27 mouse cellular contexts compared by ENCODE assay signal in genomic region chr3:87924996-87925395, GRCm38 (mm10). TPM values are rescaled to one million over a fixed set of nuclear protein-coding genes. Genes with fewer than 3 reads are reported as not detected.
DNase-seq lines count a peak whose midpoint lies in the region; ATAC-seq lines count a peak whose summit lies in the region.
"Had no signal": no experiment of that assay in that cellular context is flagged by ENCODE, and none has a peak within 500 bp of the region (broad histone marks: within the 10 kb centered on the region; RNA-seq: fewer than 3 reads in every experiment).

No protein-coding gene starts in this region.

- H3K27me3 ChIP-seq in liver, embryonic 13.5 days: no peaks in the 10 kb centered on the region
- H3K27me3 ChIP-seq in liver, embryonic 12.5 days (replicated peaks): no peaks in the 10 kb centered on the region
- no peaks in the 10 kb centered on the region for H3K27me3 ChIP-seq in midbrain, embryonic 11.5 days (ENCODE audit: control insufficient read depth, insufficient read depth, low read length)
- H3K27me3 ChIP-seq: embryonic facial prominence, embryonic 13.5 days; forebrain, embryonic 13.5 days; hindbrain, embryonic 12.5 days; hindbrain, embryonic 15.5 days had no signal

- H3K4me3 ChIP-seq in liver, embryonic 13.5 days (replicated peaks): no peak overlapping the region
- no peak overlapping the region for H3K4me3 ChIP-seq in liver, embryonic 12.5 days
- H3K4me3 ChIP-seq in midbrain, embryonic 11.5 days (ENCODE audit: low read depth, low read length): no peak overlapping the region
- H3K4me3 ChIP-seq: embryonic facial prominence, embryonic 10.5 days; embryonic facial prominence, embryonic 13.5 days; erythroblast, embryonic 14.5 days; forebrain, embryonic 13.5 days; gastrocnemius, adult 2 months; hindbrain, embryonic 12.5 days; hindbrain, embryonic 15.5 days had no signal

- H3K27ac ChIP-seq in liver, embryonic 13.5 days: 0 out of 2 replicates have a peak overlapping the region, but pooled peaks have one; percentile 3
- no peak overlapping the region for H3K27ac ChIP-seq in liver, embryonic 12.5 days
- H3K27ac ChIP-seq in midbrain, embryonic 11.5 days (ENCODE audit: low read depth, low read length): no peak overlapping the region
- H3K27ac ChIP-seq: embryonic facial prominence, embryonic 10.5 days; embryonic facial prominence, embryonic 13.5 days; forebrain, embryonic 13.5 days; gastrocnemius, adult 2 months; hindbrain, embryonic 12.5 days; hindbrain, embryonic 15.5 days had no signal

- peaks cover 24% of the 10 kb centered on the region for H3K4me1 ChIP-seq in liver, embryonic 13.5 days (replicated peaks)
- H3K4me1 ChIP-seq in liver, embryonic 12.5 days: peaks cover 24% of the 10 kb centered on the region
- H3K4me1 ChIP-seq in midbrain, embryonic 11.5 days (ENCODE audit: control insufficient read depth, insufficient read depth, low read length): peaks cover 10% of the 10 kb centered on the region

- H3K36me3 ChIP-seq in liver, embryonic 13.5 days: peaks cover 62% of the 10 kb centered on the region
- peaks cover 63% of the 10 kb centered on the region for H3K36me3 ChIP-seq in liver, embryonic 12.5 days
- peaks cover 14% of the 10 kb centered on the region; the same call in 1 of the 2 replicates for H3K36me3 ChIP-seq in midbrain, embryonic 11.5 days (ENCODE audit: control insufficient read depth, insufficient read depth, low read length)

- no peak overlapping the region for H3K9ac ChIP-seq in liver, embryonic 13.5 days
- no peak overlapping the region for H3K9ac ChIP-seq in liver, embryonic 12.5 days
- H3K9ac ChIP-seq in midbrain, embryonic 11.5 days (ENCODE audit: low read length): no peak overlapping the region
- H3K9ac ChIP-seq: embryonic facial prominence, embryonic 13.5 days; forebrain, embryonic 13.5 days; hindbrain, embryonic 12.5 days; hindbrain, embryonic 15.5 days had no signal

- 80% methylated on average over 7 of the region's 7 CpGs for WGBS in liver, embryonic 13.5 days (ENCODE audit: insufficient replicate concordance)
- WGBS in liver, embryonic 12.5 days (ENCODE audit: insufficient replicate concordance): 88% methylated on average over 7 of the region's 7 CpGs
- WGBS in midbrain, embryonic 11.5 days: 93% methylated on average over 7 of the region's 7 CpGs

- no peak for ATAC-seq in liver, embryonic 13.5 days (ENCODE audit: low read depth)
- no peak for ATAC-seq in liver, embryonic 12.5 days
- no peak for ATAC-seq in midbrain, embryonic 11.5 days (ENCODE audit: low FRiP score)
- ATAC-seq: activated CD4-positive, CD25-positive, alpha-beta regulatory T cell, adult 4 months; forebrain, embryonic 13.5 days; forebrain, embryonic 16.5 days had no signal

- no peak overlapping the region for H3K4me2 ChIP-seq in liver, embryonic 13.5 days
- H3K4me2 ChIP-seq in liver, embryonic 12.5 days: no peak overlapping the region
- H3K4me2 ChIP-seq in midbrain, embryonic 11.5 days: no peak overlapping the region
- H3K4me2 ChIP-seq: embryonic facial prominence, embryonic 13.5 days; forebrain, embryonic 13.5 days; heart, embryonic 11.5 days; hindbrain, embryonic 12.5 days; hindbrain, embryonic 15.5 days had no signal

- H3K9me3 ChIP-seq in liver, embryonic 13.5 days (replicated peaks): no peaks in the 10 kb centered on the region
- H3K9me3 ChIP-seq in liver, embryonic 12.5 days (replicated peaks): no peaks in the 10 kb centered on the region
- H3K9me3 ChIP-seq in midbrain, embryonic 11.5 days (ENCODE audit: control insufficient read depth, low read length): no peaks in the 10 kb centered on the region
- H3K9me3 ChIP-seq: embryonic facial prominence, embryonic 10.5 days; embryonic facial prominence, embryonic 13.5 days; forebrain, embryonic 13.5 days; hindbrain, embryonic 12.5 days; hindbrain, embryonic 15.5 days had no signal

- DNase-seq in adrenal gland, adult (ENCODE audit: inconsistent age in 2 of 2, low spot score in 1 of 2): peak; percentile 49 to 79
- no peak for DNase-seq in adrenal gland, adult 18-20 months (ENCODE audit: low spot score in 2 of 2)
- DNase-seq in liver, embryonic 13.5 days: no peak
- DNase-seq in adrenal gland, postnatal 36 days: peak; percentile 54 to 65
- DNase-seq in lung, postnatal 4 days: no peak
- DNase-seq in midbrain, embryonic 11.5 days (ENCODE audit: low spot score, missing footprints): no peak
- DNase-seq: cerebellum, adult 11-12 months; cerebellum, adult 8-10 months; cerebellum, postnatal 10 days; cerebellum, postnatal 36 days; embryo, embryonic 11 days; gastrocnemius, adult 2 months; gastrocnemius, postnatal 14 days; heart, adult 11 months had no signal

RNA-seq across cellular contexts. Expression of gene Isg20l2, which starts 5.1 kb away (rescaled TPM):
- total RNA-seq in adrenal gland, adult 18-20 months (2021): 10 to 100 TPM; 19.4 to 20.6 TPM
- polyA plus RNA-seq in liver, embryonic 13.5 days (2015; fragmentation: Nextera tagmentation; extraction: Ambion mirVana): 31.1 and 38.3 TPM in 2 replicates
- 51.9 and 52.2 TPM in 2 replicates for polyA plus RNA-seq in liver, embryonic 12.5 days (2016; fragmentation: Nextera tagmentation; extraction: Ambion mirVana)
- total RNA-seq in adrenal gland, postnatal 36 days (2021): 10 to 100 TPM; 20.7 to 22.0 TPM
- 53.9 and 54.8 TPM in 2 replicates for polyA plus RNA-seq in midbrain, embryonic 11.5 days (2014; fragmentation: Nextera tagmentation; extraction: Ambion mirVana)

RNA-seq across cellular contexts. Expression of gene Rrnad1, which starts 5.5 kb away (rescaled TPM):
- total RNA-seq in adrenal gland, adult 18-20 months (2021): 10 to 100 TPM; 14.7 to 21.9 TPM
- 6.1 and 6.6 TPM in 2 replicates for polyA plus RNA-seq in liver, embryonic 13.5 days (2015; fragmentation: Nextera tagmentation; extraction: Ambion mirVana)
- polyA plus RNA-seq in liver, embryonic 12.5 days (2016; fragmentation: Nextera tagmentation; extraction: Ambion mirVana): 11.1 and 11.4 TPM in 2 replicates
- total RNA-seq in adrenal gland, postnatal 36 days (2021): 10 to 100 TPM; 14.3 to 16.1 TPM
- polyA plus RNA-seq in midbrain, embryonic 11.5 days (2014; fragmentation: Nextera tagmentation; extraction: Ambion mirVana): 14.6 and 17.0 TPM in 2 replicates

RNA-seq across cellular contexts. Expression of gene Mrpl24, which starts 5.7 kb away (rescaled TPM):
- total RNA-seq in adrenal gland, adult 18-20 months (2021): 100 to 1,000 TPM; 111 to 121 TPM
- polyA plus RNA-seq in liver, embryonic 13.5 days (2015; fragmentation: Nextera tagmentation; extraction: Ambion mirVana): 48.7 and 56.5 TPM in 2 replicates
- 57.0 and 57.3 TPM in 2 replicates for polyA plus RNA-seq in liver, embryonic 12.5 days (2016; fragmentation: Nextera tagmentation; extraction: Ambion mirVana)
- 100 to 1,000 TPM; 116 to 130 TPM for total RNA-seq in adrenal gland, postnatal 36 days (2021)
- polyA plus RNA-seq in midbrain, embryonic 11.5 days (2014; fragmentation: Nextera tagmentation; extraction: Ambion mirVana): 73.9 and 84.5 TPM in 2 replicates

RNA-seq across cellular contexts. Expression of gene Hdgf, which starts 18.9 kb away (rescaled TPM):
- 100 to 1,000 TPM; 176 to 184 TPM for total RNA-seq in adrenal gland, adult 18-20 months (2021)
- 263 and 283 TPM in 2 replicates for polyA plus RNA-seq in liver, embryonic 13.5 days (2015; fragmentation: Nextera tagmentation; extraction: Ambion mirVana)
- 393 and 400 TPM in 2 replicates for polyA plus RNA-seq in liver, embryonic 12.5 days (2016; fragmentation: Nextera tagmentation; extraction: Ambion mirVana)
- 100 to 1,000 TPM; 187 TPM for total RNA-seq in adrenal gland, postnatal 36 days (2021)
- polyA plus RNA-seq in midbrain, embryonic 11.5 days (2014; fragmentation: Nextera tagmentation; extraction: Ambion mirVana): 245 and 268 TPM in 2 replicates

RNA-seq across cellular contexts. Expression of gene Crabp2, which starts 23.5 kb away (rescaled TPM):
- total RNA-seq in adrenal gland, adult 18-20 months (2021): under 1 TPM in 1 of 2 experiments, not detected in 1; 0.33 TPM
- 2.2 and 2.3 TPM in 2 replicates for polyA plus RNA-seq in liver, embryonic 13.5 days (2015; fragmentation: Nextera tagmentation; extraction: Ambion mirVana)
- polyA plus RNA-seq in liver, embryonic 12.5 days (2016; fragmentation: Nextera tagmentation; extraction: Ambion mirVana): 3.9 and 6.5 TPM in 2 replicates
- total RNA-seq in adrenal gland, postnatal 36 days (2021): under 1 TPM in 1 of 2 experiments, not detected in 1; 0.33 TPM
- 539 and 540 TPM in 2 replicates for polyA plus RNA-seq in midbrain, embryonic 11.5 days (2014; fragmentation: Nextera tagmentation; extraction: Ambion mirVana)
- total RNA-seq: heart, adult 8-10 months; heart, postnatal 25 days; hematopoietic stem cell, adult 5-6 weeks had no signal
- polyA plus RNA-seq: activated CD4-positive, CD25-positive, alpha-beta regulatory T cell, adult 4 months; erythroblast, embryonic 14.5 days had no signal

Comparison
In these comparisons a context has a peak if more than half of its experiments do, and no peak if none do; other contexts are left out.
1. DNase-seq: peak in adrenal gland, adult (2 of 2) and adrenal gland, postnatal 36 days (2 of 2); none in adrenal gland, adult 18-20 months (0 of 2), liver, embryonic 13.5 days (single experiment), lung, postnatal 4 days (0 of 2) and midbrain, embryonic 11.5 days (single experiment).